Mouse (Mus musculus) ES-E14 (cell line): Measurements from ENCODE around the gene Tmem202. TPM values are rescaled to one million over a fixed set of nuclear protein-coding genes. Genes with fewer than 3 reads are reported as not detected.
A peak's percentile ranks its signal among the peaks of the same experiment; 100 is the strongest.

Experiments used
- DNase-seq: peaks from one replicate; pipeline ENCODE4 v3.0.0-alpha.2; 2013; ENCODE audit warnings: low read depth, low spot score
- H3K27ac ChIP-seq: 2 replicates; pipeline ENCODE4 v1.5.1; 2012; ENCODE audit warnings: low read depth, mild to moderate bottlenecking, low read length, moderate library complexity, mixed read lengths; ENCODE audit not compliant: poor library complexity, insufficient read depth, severe bottlenecking
- H3K36me3 ChIP-seq: 2 replicates; pipeline ENCODE4 v1.6.1; 2012; ENCODE audit warnings: mild to moderate bottlenecking, low read length, moderate library complexity, mixed read lengths; ENCODE audit not compliant: control insufficient read depth, poor library complexity, insufficient read depth, severe bottlenecking
- H3K4me1 ChIP-seq, 2 experiments: fragments of 150-350 bp in 1 of 2; sonication (generic) in 1 of 2; 2 replicates each; pipeline ENCODE4 v1.6.1; 2012; ENCODE audit warnings: low read length in 2 of 2, mild to moderate bottlenecking in 1 of 2, mixed read lengths in 1 of 2; ENCODE audit not compliant: control insufficient read depth in 2 of 2, insufficient read depth in 2 of 2, poor library complexity in 1 of 2
- H3K4me3 ChIP-seq, 2 experiments: fragments of 150-350 bp in 1 of 2; sonication (generic) in 1 of 2; 2 replicates each; pipeline ENCODE4 v1.5.1; 2012; ENCODE audit warnings: low read length in 2 of 2, low read depth in 1 of 2, mild to moderate bottlenecking in 1 of 2, mixed read lengths in 1 of 2; ENCODE audit not compliant: insufficient read depth in 1 of 2, poor library complexity in 1 of 2, severe bottlenecking in 1 of 2
- H3K9ac ChIP-seq: 2 replicates; pipeline ENCODE4 v1.6.1; 2012; ENCODE audit warnings: low read depth, mild to moderate bottlenecking, low read length, mixed read lengths; ENCODE audit not compliant: poor library complexity, insufficient read depth, severe bottlenecking
- H3K9me3 ChIP-seq: fragments of 150-350 bp; sonication (generic); 2 replicates; pipeline ENCODE4 v1.6.1; 2012; ENCODE audit warnings: low read depth, mild to moderate bottlenecking, low read length; ENCODE audit not compliant: control insufficient read depth, insufficient read depth
- CHD2 ChIP-seq: IDR thresholded peaks from 2 replicates; pipeline ENCODE4 v1.6.1; 2014; ENCODE audit warnings: mild to moderate bottlenecking, low read depth, low read length, inconsistent platforms
- HCFC1 ChIP-seq: IDR thresholded peaks from 2 replicates; pipeline ENCODE4 v1.6.1; 2012; ENCODE audit warnings: low read length, inconsistent platforms, borderline replicate concordance; ENCODE audit not compliant: insufficient read depth
- MAFK ChIP-seq: IDR thresholded peaks from 2 replicates; pipeline ENCODE4 v1.6.1; 2014; ENCODE audit warnings: mild to moderate bottlenecking, low read depth, low read length, inconsistent platforms; ENCODE audit not compliant: insufficient read depth
- ZC3H11A ChIP-seq: IDR thresholded peaks from 2 replicates; pipeline ENCODE4 v1.6.1; 2012; ENCODE audit warnings: low read depth, mild to moderate bottlenecking, inconsistent platforms, low read length, borderline replicate concordance
- ZNF384 ChIP-seq: IDR thresholded peaks from 2 replicates; pipeline ENCODE4 v1.6.1; 2012; ENCODE audit warnings: low read depth, low read length, inconsistent platforms
- in situ Hi-C, 2 experiments: fragments of 600-800 bp; cut with MboI; formaldehyde crosslinking; loops; one replicate each; pipeline ENCODE4 v1.15.1; 2025; ENCODE audit warnings: low sequenced_read_pairs in 2 of 2, inconsistent platforms in 1 of 2; ENCODE audit not compliant: unreplicated experiment in 2 of 2
- total RNA-seq: library from RNA; depleted of rRNA; stranded (reverse); fragments of 300-350 nt; gene quantifications from 2 replicates; pipeline ENCODE4 v1.2.3, GENCODE M21; 2012

The Tmem202 gene
- total RNA-seq, 1 experiment = not detected

GRCm38 (mm10) chr9:59485511-59486075, 54.1 kb downstream of the Tmem202 start:
- no peaks in the 10 kb centered on the region for H3K9me3 ChIP-seq
- in situ Hi-C loops = no loop called here

GRCm38 (mm10) chr9:59484760-59485159, 54.9 kb downstream of the Tmem202 start:
- Histone ChIP-seq H3K9ac (peak overlapping the region; percentile 94; the same call in 1 of the 2 replicates), H3K4me1 (peaks cover 0 to 3% of the 10 kb centered on the region in 2 experiments; a peak in 2 of 4 replicates), H3K27ac (no peak overlapping the region), H3K9me3 (no peaks in the 10 kb centered on the region), H3K4me3 (peak overlapping the region; percentile 79 to 93), H3K36me3 (no peaks in the 10 kb centered on the region)
- TF ChIP-seq ZC3H11A = no peak
- TF ChIP-seq ZNF384 = no peak
- no peak for TF ChIP-seq HCFC1
- TF ChIP-seq MAFK = no peak
- in situ Hi-C loops = no loop called here
- DNase-seq = no peak

More at GRCm38 (mm10) chr9:59485511-59486075, 54.1 kb downstream of the Tmem202 start:
- TF ChIP-seq HCFC1 (peak; percentile 39; the same call in 1 of the 2 replicates), ZNF384 (no peak)
- no peak for DNase-seq
- H3K4me1 ChIP-seq = peaks cover 0 to 3% of the 10 kb centered on the region in 2 experiments; a peak in 2 of 4 replicates
- H3K4me3 ChIP-seq = peak overlapping the region; percentile 79 to 93
- peak overlapping the region; percentile 87 for H3K27ac ChIP-seq
- H3K36me3 ChIP-seq = no peaks in the 10 kb centered on the region
- H3K9ac ChIP-seq = peak overlapping the region; percentile 94

- TF ChIP-seq ZC3H11A = peak; percentile 28
- no peak for TF ChIP-seq MAFK
- TF ChIP-seq ZNF384 = peak; percentile 94
- no peak overlapping the region for H3K9ac ChIP-seq
- in situ Hi-C loops = no loop called here
- H3K9me3 ChIP-seq = no peaks in the 10 kb centered on the region
- no peaks in the 10 kb centered on the region for H3K36me3 ChIP-seq
- peak; percentile 70 for DNase-seq
- peaks cover 0 to 3% of the 10 kb centered on the region in 2 experiments; a peak in 2 of 4 replicates for H3K4me1 ChIP-seq
- H3K4me3 ChIP-seq = no peak overlapping the region
- H3K27ac ChIP-seq = no peak overlapping the region
Observed at GRCm38 (mm10) chr9:59482419-59482818, 57.2 kb downstream of the Tmem202 start.

GRCm38 (mm10) chr9:59476617-59477016, 63.0 kb downstream of the Tmem202 start:
- DNase-seq = no peak

GRCm38 (mm10) chr9:59474838-59475237, 64.8 kb downstream of the Tmem202 start:
- H3K36me3 ChIP-seq = peaks cover 2% of the 10 kb centered on the region; the same call in 1 of the 2 replicates
- H3K27ac ChIP-seq = no peak overlapping the region
- DNase-seq = no peak
- H3K9me3 ChIP-seq = no peaks in the 10 kb centered on the region
- in situ Hi-C loops = no loop called here
- H3K4me3 ChIP-seq = no peak overlapping the region
- no peak overlapping the region for H3K9ac ChIP-seq
- TF ChIP-seq ZNF384 = no peak
- TF ChIP-seq ZC3H11A = no peak
- no peak for TF ChIP-seq MAFK
- TF ChIP-seq HCFC1 = no peak
- TF ChIP-seq CHD2 = no peak
- peaks cover 2 to 3% of the 10 kb centered on the region in 2 experiments; a peak in 2 of 4 replicates for H3K4me1 ChIP-seq

More at GRCm38 (mm10) chr9:59476617-59477016, 63.0 kb downstream of the Tmem202 start:
- Histone ChIP-seq H3K36me3 (peaks cover 2% of the 10 kb centered on the region; the same call in 1 of the 2 replicates), H3K27ac (no peak overlapping the region), H3K9ac (no peak overlapping the region), H3K9me3 (no peaks in the 10 kb centered on the region), H3K4me3 (no peak overlapping the region), H3K4me1 (peaks cover 2 to 3% of the 10 kb centered on the region in 2 experiments; a peak in 2 of 4 replicates)
- in situ Hi-C loops = no loop called here
- TF ChIP-seq ZNF384 (no peak), HCFC1 (no peak), ZC3H11A (no peak), CHD2 (no peak), MAFK (no peak)
